Mouse (Mus musculus) bone marrow macrophage, adult 2 months (primary cell): ENCODE measurements around the gene Pbld2.

Source experiments
- CTCF ChIP-seq: IDR thresholded peaks from 2 replicates; pipeline ENCODE4 v1.5.1; 2012; ENCODE audit warnings: low read depth, mild to moderate bottlenecking, low read length, moderate library complexity
- POLR2A ChIP-seq: IDR thresholded peaks from 2 replicates; pipeline ENCODE4 v1.6.1; 2012; ENCODE audit warnings: mild to moderate bottlenecking, low read depth, low read length, borderline replicate concordance

GRCm38 (mm10) chr10:63056966-63057750 lies 33.0 kb downstream of the Pbld2 start:
- TF ChIP-seq CTCF: no peak
- no peak for TF ChIP-seq POLR2A
